Mouse (Mus musculus) bone marrow, adult 2 months (tissue): ENCODE data around the gene Ccdc149.

ENCODE experiments used
- CTCF ChIP-seq: fragments of 200-500 bp; IDR thresholded peaks from 2 replicates; pipeline ENCODE4 v1.5.1; 2011; ENCODE audit warnings: low read length, control low read depth; ENCODE audit not compliant: control insufficient read depth, insufficient read depth
- POLR2A ChIP-seq: fragments of 200-500 bp; IDR thresholded peaks from 2 replicates; pipeline ENCODE4 v1.6.1; 2011; ENCODE audit warnings: low read depth, mild to moderate bottlenecking, control low read depth, low read length, borderline replicate concordance; ENCODE audit not compliant: control insufficient read depth

- TF ChIP-seq POLR2A (no peak), CTCF (no peak)
Observed at GRCm38 (mm10) chr5:52358120-52358519, 113.2 kb downstream of the Ccdc149 start.
